Mouse (Mus musculus): ENCODE measurements around the gene Myo6.

DNA sequence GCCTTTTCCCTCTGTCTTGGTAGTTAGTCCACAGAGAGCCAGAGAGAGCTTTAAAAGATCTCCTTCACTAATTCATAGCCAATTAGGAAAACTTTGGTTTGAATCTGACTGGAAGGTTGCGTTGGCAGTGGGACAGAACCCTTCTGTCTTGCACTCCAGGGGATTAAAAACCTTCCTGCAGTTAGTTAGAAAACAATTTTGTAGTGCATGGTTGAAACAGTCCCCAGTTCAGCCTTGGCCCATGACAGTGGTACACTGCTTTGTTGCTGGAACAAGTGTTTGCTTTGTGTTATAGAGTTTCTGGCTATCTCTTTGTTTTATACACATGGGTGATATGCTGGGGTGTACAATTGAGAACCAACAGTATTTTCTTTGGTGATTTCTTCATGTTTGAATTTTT is 176.1 kb downstream of the Myo6 start:
- TF ChIP-seq POLR2A (IDR thresholded peaks at IDR 0.05; ENCODE audit: low read depth, low read length) (no peak), CTCF (IDR thresholded peaks at IDR 0.05; ENCODE audit: borderline replicate concordance, insufficient read depth, low read length) (no peak)

All from embryonic fibroblast, embryonic 13.5 days (primary cell).